Mouse (Mus musculus) gastrocnemius, adult 8-10 months (tissue): ENCODE results near the gene Kpnb1. TPM values are rescaled to one million over a fixed set of nuclear protein-coding genes. Genes with fewer than 3 reads are reported as not detected.

ENCODE experiments used
- DNase-seq, 2 experiments: peaks; one replicate each; pipeline ENCODE4 v3.0.0; 2022; ENCODE audit warnings: low spot score in 2 of 2
- total RNA-seq, 4 experiments: library from RNA; stranded (reverse); gene quantifications; 2 replicates each; pipeline ENCODE4 v1.2.4; 2022

Gene Kpnb1
- total RNA-seq, 4 experiments from 2014 or later = 44.0 to 55.2 (median 46.2) TPM

- DNase-seq = no peak
These were observed 45.5 kb downstream of the Kpnb1 start for GRCm38 (mm10) chr11:97142159-97142608.

GRCm38 (mm10) chr11:97140811-97141210, 46.9 kb downstream of the Kpnb1 start:
- no peak for DNase-seq

- no peak for DNase-seq
These were observed 48.4 kb downstream of the Kpnb1 start for GRCm38 (mm10) chr11:97139256-97139655.

- DNase-seq = no peak
These were observed 49.0 kb downstream of the Kpnb1 start for GRCm38 (mm10) chr11:97138554-97139226.

- no peak for DNase-seq
These were observed 54.4 kb downstream of the Kpnb1 start for GRCm38 (mm10) chr11:97133270-97133669.

- DNase-seq = no peak
These were observed 55.5 kb downstream of the Kpnb1 start for GRCm38 (mm10) chr11:97132185-97132584.

- DNase-seq = no peak
These were observed 56.0 kb downstream of the Kpnb1 start for GRCm38 (mm10) chr11:97131683-97132082.

GRCm38 (mm10) chr11:97130318-97130717, 57.4 kb downstream of the Kpnb1 start:
- DNase-seq = no peak

GRCm38 (mm10) chr11:97128956-97129355, 58.7 kb downstream of the Kpnb1 start:
- no peak for DNase-seq

GRCm38 (mm10) chr11:97127470-97128223, 60.0 kb downstream of the Kpnb1 start:
- no peak for DNase-seq

GRCm38 (mm10) chr11:97126645-97127468, 60.8 kb downstream of the Kpnb1 start:
- no peak for DNase-seq

- DNase-seq = no peak
These were observed 63.2 kb downstream of the Kpnb1 start for GRCm38 (mm10) chr11:97124266-97125036.

GRCm38 (mm10) chr11:97123282-97123890, 64.3 kb downstream of the Kpnb1 start:
- DNase-seq = no peak

- no peak for DNase-seq
These were observed 67.0 kb downstream of the Kpnb1 start for GRCm38 (mm10) chr11:97120641-97121040.

- DNase-seq = peak in 1 of 2 experiments; percentile 28
These were observed 67.5 kb downstream of the Kpnb1 start for GRCm38 (mm10) chr11:97120221-97120620.

- DNase-seq = no peak
These were observed 71.9 kb downstream of the Kpnb1 start for GRCm38 (mm10) chr11:97115797-97116196.

GRCm38 (mm10) chr11:97114671-97115601, 72.7 kb downstream of the Kpnb1 start, which contains the start of gene Tbx21:
TSS of gene Tbx21 (minus strand) at chr11:97115331.
- DNase-seq = no peak

GRCm38 (mm10) chr11:97112519-97113125, 75.1 kb downstream of the Kpnb1 start:
- no peak for DNase-seq
